Mouse (Mus musculus) WW6 (cell line): ENCODE results near the gene Adtrp.

Experiments used
- DNase-seq: peaks from one replicate; pipeline ENCODE4 v3.0.0-alpha.2; 2013; ENCODE audit warnings: low read depth, low spot score

Gene Adtrp

GRCm38 (mm10) chr13:41780296-41780695, 67.2 kb downstream of the Adtrp start:
- DNase-seq = no peak

GRCm38 (mm10) chr13:41779603-41780180, 67.8 kb downstream of the Adtrp start:
- DNase-seq = no peak

- no peak for DNase-seq
Observed at GRCm38 (mm10) chr13:41773812-41774376, 73.6 kb downstream of the Adtrp start.

- no peak for DNase-seq
Observed at GRCm38 (mm10) chr13:41771061-41771460, 76.4 kb downstream of the Adtrp start.

- DNase-seq = no peak
Observed at GRCm38 (mm10) chr13:41767941-41768340, 79.5 kb downstream of the Adtrp start.

- DNase-seq = no peak
Observed at GRCm38 (mm10) chr13:41761986-41762385, 85.5 kb downstream of the Adtrp start.

GRCm38 (mm10) chr13:41760484-41760883, 87.0 kb downstream of the Adtrp start:
- no peak for DNase-seq

- no peak for DNase-seq
Observed at GRCm38 (mm10) chr13:41758550-41759465, 88.7 kb downstream of the Adtrp start.

- no peak for DNase-seq
Observed at GRCm38 (mm10) chr13:41753114-41753513, 94.4 kb downstream of the Adtrp start.

GRCm38 (mm10) chr13:41750481-41750880, 97.0 kb downstream of the Adtrp start:
- no peak for DNase-seq

GRCm38 (mm10) chr13:41748866-41749265, 98.6 kb downstream of the Adtrp start:
- no peak for DNase-seq

- no peak for DNase-seq
Observed at GRCm38 (mm10) chr13:41747691-41748090, 99.8 kb downstream of the Adtrp start.

- no peak for DNase-seq
Observed at GRCm38 (mm10) chr13:41746971-41747615, 100.4 kb downstream of the Adtrp start.

GRCm38 (mm10) chr13:41740456-41741085, 106.9 kb downstream of the Adtrp start:
- no peak for DNase-seq

- no peak for DNase-seq
Observed at GRCm38 (mm10) chr13:41737628-41738309, 109.7 kb downstream of the Adtrp start.

GRCm38 (mm10) chr13:41729660-41730059, 117.8 kb downstream of the Adtrp start:
- DNase-seq = no peak

GRCm38 (mm10) chr13:41727803-41728202, 119.7 kb downstream of the Adtrp start:
- DNase-seq = no peak

GRCm38 (mm10) chr13:41719331-41719730, 128.2 kb downstream of the Adtrp start:
- DNase-seq = no peak

- DNase-seq = no peak
Observed at GRCm38 (mm10) chr13:41718051-41718450, 129.4 kb downstream of the Adtrp start.
